Mouse (Mus musculus): ENCODE measurements around the gene G6pc3. TPM values are rescaled to one million over a fixed set of nuclear protein-coding genes. Genes with fewer than 3 reads are reported as not detected.

The G6pc3 gene
- polyA plus RNA-seq (2011; ENCODE audit: insufficient read depth, insufficient read length, low replicate concordance, missing spikeins), result 13.9 and 26.5 TPM in 2 replicates

DNA sequence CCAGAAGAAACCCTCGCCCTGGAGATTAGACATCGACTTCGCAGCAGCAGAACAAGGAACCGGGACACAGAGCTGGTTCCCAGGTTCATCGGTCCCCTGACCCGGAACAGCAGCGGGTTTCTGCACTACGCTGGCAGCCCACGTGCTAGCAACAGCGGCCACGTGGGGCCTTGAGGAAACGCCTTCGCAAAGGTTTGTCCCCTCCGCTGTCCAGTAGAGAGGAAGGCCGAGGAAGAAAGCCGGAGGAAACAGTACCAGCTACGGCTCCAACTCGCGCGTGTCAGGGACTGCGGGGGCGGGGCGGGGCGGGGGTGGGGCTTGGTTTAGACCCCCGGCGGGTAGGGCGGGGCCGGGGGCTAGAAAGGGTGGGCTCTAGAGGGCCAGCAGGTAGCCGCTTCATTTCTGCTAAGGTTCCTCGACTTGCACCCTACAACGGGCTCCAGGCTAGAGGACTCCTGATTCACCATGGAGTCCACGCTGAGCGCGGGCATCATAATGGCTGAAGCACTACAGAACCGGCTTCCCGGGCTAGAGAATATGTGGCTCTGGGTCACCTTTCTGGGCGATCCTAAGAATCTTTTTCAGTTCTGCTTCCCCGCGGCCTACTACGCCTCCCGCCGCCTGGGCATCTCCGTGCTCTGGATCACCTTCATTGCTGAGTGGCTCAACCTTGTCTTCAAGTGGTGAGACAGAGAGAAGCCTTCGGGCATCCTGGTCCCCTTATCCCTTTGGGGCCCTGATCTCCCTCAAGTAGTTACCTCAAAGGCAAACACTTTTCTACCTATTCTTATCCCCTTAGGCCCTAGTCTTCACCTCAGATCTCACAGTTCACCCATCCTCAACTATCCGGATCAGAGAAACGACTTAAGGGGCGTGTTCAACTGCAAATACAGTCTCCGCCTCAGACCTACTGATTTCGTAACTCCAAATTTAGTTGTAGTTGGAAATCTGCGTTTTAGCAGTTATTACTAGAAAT is at the start of gene G6pc3:
Gene G6pc3, plus strand, starts transcription at position 160 of the 976 bp plus-strand sequence.
- Histone ChIP-seq H3K27ac (ENCODE audit: control insufficient read depth, insufficient read depth, low read depth, low read length, poor library complexity) (peak within 1 kb of the TSS; percentile 55), H3K4me1 (ENCODE audit: control insufficient read depth, insufficient read depth, low read length) (no peaks in the 10 kb centered on the region; the same call in 1 of the 2 replicates), H3K4me3 (replicated peaks; ENCODE audit: control insufficient read depth, low read depth, low read length) (peak within 1 kb of the TSS; percentile 71)
- TF ChIP-seq POLR2A (IDR thresholded peaks at IDR 0.05; ENCODE audit: borderline replicate concordance, control insufficient read depth, low read depth, low read length) (peak; percentile 53; the same call in 1 of the 2 replicates), CTCF (IDR thresholded peaks at IDR 0.05; ENCODE audit: control insufficient read depth, insufficient read depth, low read length) (no peak)
- under 1% methylated on average over 50 of the region's 50 CpGs for WGBS

DNA sequence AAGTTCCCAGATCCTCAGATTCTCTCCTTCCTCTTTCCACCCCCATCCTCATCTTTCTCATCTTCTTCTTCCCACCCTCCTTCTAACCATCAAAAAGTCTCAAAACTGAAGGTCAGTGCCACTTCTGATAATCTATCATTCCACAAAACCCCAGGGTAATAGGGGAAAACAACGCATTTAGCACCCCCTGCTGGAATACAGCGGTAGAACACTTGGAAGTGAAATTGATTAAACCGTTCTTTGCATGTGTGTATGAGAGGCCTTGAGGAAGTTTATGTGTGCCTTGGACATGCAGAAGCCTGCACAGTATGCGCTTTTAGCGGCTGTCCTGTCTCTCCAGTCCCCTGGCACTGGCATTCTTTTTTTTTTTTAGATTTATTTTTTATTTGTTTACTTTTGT is 48.9 kb upstream of the G6pc3 start:
- 3% methylated on average over 5 of the region's 5 CpGs for WGBS
- Histone ChIP-seq H3K4me1 (ENCODE audit: control insufficient read depth, insufficient read depth, low read length) (no peaks in the 10 kb centered on the region), H3K4me3 (replicated peaks; ENCODE audit: control insufficient read depth, low read depth, low read length) (no peak overlapping the region), H3K27ac (ENCODE audit: control insufficient read depth, insufficient read depth, low read depth, low read length, poor library complexity) (no peak overlapping the region)
- TF ChIP-seq CTCF (IDR thresholded peaks at IDR 0.05; ENCODE audit: control insufficient read depth, insufficient read depth, low read length) (0 out of 2 replicates have a peak, but pooled peaks have one; percentile 16), POLR2A (IDR thresholded peaks at IDR 0.05; ENCODE audit: borderline replicate concordance, control insufficient read depth, low read depth, low read length) (no peak)

DNA sequence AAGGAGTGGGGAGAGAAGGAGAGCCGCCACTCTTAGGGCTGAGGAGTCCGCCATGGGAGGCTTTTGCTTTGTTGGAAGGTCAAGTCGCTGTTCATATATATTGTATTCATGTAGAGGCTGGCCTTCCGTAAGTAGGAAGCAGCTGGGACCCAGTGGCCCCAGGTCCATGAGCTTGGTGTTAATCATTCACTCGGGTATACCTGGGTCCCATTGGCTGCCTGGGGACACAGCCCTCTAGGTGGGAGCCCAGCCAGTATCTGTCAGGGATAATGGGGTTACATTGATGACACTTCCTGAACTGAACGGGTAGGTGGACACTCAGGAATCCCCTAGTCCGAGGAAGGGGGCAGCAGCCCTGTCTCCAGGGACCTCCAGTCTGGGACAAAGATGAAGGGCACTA is 47.1 kb upstream of the G6pc3 start:
- 70% methylated on average over 7 of the region's 7 CpGs for WGBS
- Histone ChIP-seq H3K27ac (ENCODE audit: control insufficient read depth, insufficient read depth, low read depth, low read length, poor library complexity) (no peak overlapping the region), H3K4me3 (replicated peaks; ENCODE audit: control insufficient read depth, low read depth, low read length) (no peak overlapping the region), H3K4me1 (ENCODE audit: control insufficient read depth, insufficient read depth, low read length) (peaks cover 1% of the 10 kb centered on the region; the same call in 1 of the 2 replicates)
- TF ChIP-seq CTCF (IDR thresholded peaks at IDR 0.05; ENCODE audit: control insufficient read depth, insufficient read depth, low read length) (no peak), POLR2A (IDR thresholded peaks at IDR 0.05; ENCODE audit: borderline replicate concordance, control insufficient read depth, low read depth, low read length) (no peak)

DNA sequence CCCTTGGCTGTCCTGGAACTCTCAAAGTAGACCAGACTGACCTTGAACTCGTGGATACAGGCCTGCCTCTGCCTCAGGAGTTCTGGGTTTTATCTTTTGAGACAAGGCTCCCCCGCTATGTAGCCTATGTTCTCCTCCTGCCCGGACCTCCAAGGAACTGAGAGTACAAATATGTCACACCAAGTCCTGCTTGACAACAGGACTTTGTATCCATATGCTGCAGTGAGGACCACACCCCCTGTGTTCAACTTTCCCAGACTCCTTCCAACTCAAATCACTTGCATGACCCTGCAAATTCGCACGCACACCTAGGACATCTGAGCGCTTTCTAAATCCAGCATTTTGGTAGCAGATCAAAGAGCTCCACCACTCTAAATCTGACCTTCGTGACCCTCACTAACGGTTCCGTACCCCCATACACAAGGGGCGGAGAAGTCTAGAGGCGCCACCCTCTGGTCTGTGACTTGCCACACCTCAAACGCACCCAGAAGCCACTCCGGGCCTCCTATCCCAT is 44.4 kb upstream of the G6pc3 start:
- no peak for TF ChIP-seq POLR2A (IDR thresholded peaks at IDR 0.05; ENCODE audit: borderline replicate concordance, control insufficient read depth, low read depth, low read length)
- TF ChIP-seq CTCF (IDR thresholded peaks at IDR 0.05; ENCODE audit: control insufficient read depth, insufficient read depth, low read length), result no peak

DNA sequence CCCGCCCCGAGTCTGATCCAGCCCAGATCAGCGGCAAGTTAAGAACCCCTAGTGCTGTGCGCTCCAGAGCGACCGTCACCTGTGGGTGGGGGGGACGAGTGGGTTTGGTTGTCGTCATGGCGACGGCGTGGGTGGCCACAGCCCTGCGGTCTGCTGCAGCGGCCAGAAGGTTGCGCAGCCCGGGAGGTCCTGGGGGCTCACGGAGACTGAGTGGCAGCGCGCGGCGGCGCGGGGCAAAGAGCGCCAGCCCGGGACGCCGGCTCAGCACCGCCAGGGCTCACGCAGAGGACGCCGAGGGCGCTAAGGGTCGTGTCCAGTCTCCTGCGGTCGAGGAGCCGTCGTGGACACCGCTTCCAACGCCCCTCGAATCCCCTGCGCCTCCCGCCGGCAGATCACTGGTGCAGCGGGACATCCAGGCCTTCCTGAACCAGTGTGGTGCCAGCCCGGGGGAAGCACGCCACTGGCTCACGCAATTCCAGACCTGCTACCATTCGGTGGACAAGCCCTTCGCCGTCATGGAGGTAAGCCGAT is 43.9 kb upstream of the G6pc3 start, which contains the start of gene Nags:
Gene Nags, plus strand, starts transcription at position 43 of the 531 bp plus-strand sequence.
- Histone ChIP-seq H3K4me3 (replicated peaks; ENCODE audit: control insufficient read depth, low read depth, low read length) (peak within 1 kb of the TSS; percentile 44), H3K4me1 (ENCODE audit: control insufficient read depth, insufficient read depth, low read length) (peaks cover 1% of the 10 kb centered on the region; the same call in 1 of the 2 replicates), H3K27ac (ENCODE audit: control insufficient read depth, insufficient read depth, low read depth, low read length, poor library complexity) (no peak within 1 kb of the TSS; the same call in 1 of the 2 replicates)
- WGBS, result 3% methylated on average over 50 of the region's 50 CpGs
- TF ChIP-seq POLR2A (IDR thresholded peaks at IDR 0.05; ENCODE audit: borderline replicate concordance, control insufficient read depth, low read depth, low read length) (no peak), CTCF (IDR thresholded peaks at IDR 0.05; ENCODE audit: control insufficient read depth, insufficient read depth, low read length) (no peak)

More for the DNA sequence above, 44.4 kb upstream of the G6pc3 start:
- WGBS, result 22% methylated on average over 13 of the region's 13 CpGs
- H3K27ac ChIP-seq (ENCODE audit: control insufficient read depth, insufficient read depth, low read depth, low read length, poor library complexity), result no peak overlapping the region
- H3K4me3 ChIP-seq (replicated peaks; ENCODE audit: control insufficient read depth, low read depth, low read length), result no peak overlapping the region
- peaks cover 1% of the 10 kb centered on the region; the same call in 1 of the 2 replicates for H3K4me1 ChIP-seq (ENCODE audit: control insufficient read depth, insufficient read depth, low read length)

DNA sequence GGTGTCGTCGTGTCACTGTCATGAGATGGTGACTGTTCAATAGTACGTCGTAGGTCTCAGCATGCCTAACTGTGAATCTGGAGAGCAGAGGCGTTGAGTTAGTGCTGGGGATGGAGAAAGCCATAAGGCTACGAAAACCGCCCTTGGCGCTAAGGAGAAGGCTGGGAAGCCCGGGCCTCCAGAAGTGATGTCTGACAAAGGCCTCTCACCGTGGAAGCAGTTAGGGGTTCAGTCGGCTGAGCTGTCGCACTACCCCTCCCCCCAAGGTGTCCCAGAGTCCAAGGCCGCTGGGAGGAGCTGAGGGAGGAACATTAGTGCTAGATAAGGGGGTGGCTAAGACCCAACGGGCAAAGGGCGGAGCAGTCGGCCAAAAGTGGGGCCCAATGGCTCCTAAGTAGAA is 43.4 kb upstream of the G6pc3 start:
- H3K4me3 ChIP-seq (replicated peaks; ENCODE audit: control insufficient read depth, low read depth, low read length), result peak overlapping the region; percentile 44
- H3K27ac ChIP-seq (ENCODE audit: control insufficient read depth, insufficient read depth, low read depth, low read length, poor library complexity), result no peak overlapping the region
- TF ChIP-seq POLR2A (IDR thresholded peaks at IDR 0.05; ENCODE audit: borderline replicate concordance, control insufficient read depth, low read depth, low read length) (no peak), CTCF (IDR thresholded peaks at IDR 0.05; ENCODE audit: control insufficient read depth, insufficient read depth, low read length) (no peak)
- H3K4me1 ChIP-seq (ENCODE audit: control insufficient read depth, insufficient read depth, low read length), result peaks cover 1% of the 10 kb centered on the region; the same call in 1 of the 2 replicates
- WGBS, result 7% methylated on average over 16 of the region's 16 CpGs

DNA sequence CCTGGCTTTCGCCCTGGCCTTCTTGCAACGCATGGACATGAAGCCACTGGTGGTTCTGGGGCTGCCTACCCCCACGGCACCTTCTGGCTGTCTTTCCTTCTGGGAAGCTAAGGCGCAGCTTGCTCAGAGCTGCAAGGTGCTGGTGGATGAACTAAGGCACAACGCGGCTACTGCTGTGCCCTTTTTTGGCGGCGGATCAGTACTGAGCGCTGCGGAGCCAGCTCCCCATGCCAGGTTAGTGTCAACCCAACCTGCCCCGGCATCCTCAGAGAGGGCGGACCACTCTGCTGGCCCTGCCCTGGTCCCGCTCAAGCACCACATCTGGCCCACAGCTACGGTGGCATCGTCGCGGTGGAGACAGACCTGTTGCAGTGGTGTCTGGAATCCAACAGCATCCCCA is 42.9 kb upstream of the G6pc3 start:
- Histone ChIP-seq H3K4me3 (replicated peaks; ENCODE audit: control insufficient read depth, low read depth, low read length) (peak overlapping the region; percentile 30), H3K27ac (ENCODE audit: control insufficient read depth, insufficient read depth, low read depth, low read length, poor library complexity) (no peak overlapping the region), H3K4me1 (ENCODE audit: control insufficient read depth, insufficient read depth, low read length) (peaks cover 1% of the 10 kb centered on the region; the same call in 1 of the 2 replicates)
- 10% methylated on average over 17 of the region's 17 CpGs for WGBS
- TF ChIP-seq POLR2A (IDR thresholded peaks at IDR 0.05; ENCODE audit: borderline replicate concordance, control insufficient read depth, low read depth, low read length), result no peak
- TF ChIP-seq CTCF (IDR thresholded peaks at IDR 0.05; ENCODE audit: control insufficient read depth, insufficient read depth, low read length), result no peak
